Mouse (Mus musculus) spleen, postnatal 14 days (tissue): ENCODE measurements around the gene Tepsin.

ENCODE experiments used
- DNase-seq, 2 experiments: peaks; one replicate each; pipeline ENCODE4 v3.0.0; 2021 to 2022; ENCODE audit warnings: low spot score in 2 of 2

Tepsin gene

GRCm38 (mm10) chr11:120098588-120099511 lies at the start of gene Tepsin, which contains the start of gene Ndufaf8:
Gene Tepsin, minus strand, starts transcription at chr11:120098731.
Gene Ndufaf8, plus strand, starts transcription at chr11:120098928.
- peak; percentile 98 to 99 for DNase-seq

- DNase-seq: no peak
Measured at GRCm38 (mm10) chr11:120143708-120144497, 45.4 kb upstream of the Tepsin start.

GRCm38 (mm10) chr11:120142601-120143051 lies 44.1 kb upstream of the Tepsin start:
- DNase-seq: no peak

- DNase-seq: no peak
Measured at GRCm38 (mm10) chr11:120140255-120140654, 41.7 kb upstream of the Tepsin start.

GRCm38 (mm10) chr11:120139309-120139731 lies 40.8 kb upstream of the Tepsin start:
- no peak for DNase-seq

- no peak for DNase-seq
Measured at GRCm38 (mm10) chr11:120137625-120138004, 39.1 kb upstream of the Tepsin start.

GRCm38 (mm10) chr11:120136796-120137624 lies 38.5 kb upstream of the Tepsin start:
- DNase-seq: no peak

- no peak for DNase-seq
Measured at GRCm38 (mm10) chr11:120136195-120136594, 37.7 kb upstream of the Tepsin start.

- no peak for DNase-seq
Measured at GRCm38 (mm10) chr11:120134847-120135530, 36.5 kb upstream of the Tepsin start.

GRCm38 (mm10) chr11:120134148-120134547 lies 35.6 kb upstream of the Tepsin start:
- DNase-seq: no peak

GRCm38 (mm10) chr11:120129281-120129680 lies 30.8 kb upstream of the Tepsin start:
- DNase-seq: no peak

GRCm38 (mm10) chr11:120126845-120127244 lies 28.3 kb upstream of the Tepsin start:
- DNase-seq: no peak

GRCm38 (mm10) chr11:120122126-120122525 lies 23.6 kb upstream of the Tepsin start:
- no peak for DNase-seq

- peak in 1 of 2 experiments; percentile 26 for DNase-seq
Measured at GRCm38 (mm10) chr11:120120642-120121420, 22.3 kb upstream of the Tepsin start.

GRCm38 (mm10) chr11:120119936-120120541 lies 21.5 kb upstream of the Tepsin start:
- no peak for DNase-seq

GRCm38 (mm10) chr11:120119108-120119507 lies 20.6 kb upstream of the Tepsin start:
- DNase-seq: no peak

GRCm38 (mm10) chr11:120117626-120118025 lies 19.1 kb upstream of the Tepsin start:
- no peak for DNase-seq

- DNase-seq: no peak
Measured at GRCm38 (mm10) chr11:120114488-120115215, 16.1 kb upstream of the Tepsin start.

- no peak for DNase-seq
Measured at GRCm38 (mm10) chr11:120112136-120112535, 13.6 kb upstream of the Tepsin start.
